Mouse (Mus musculus): Measurements from ENCODE around the gene Recql.

DNA sequence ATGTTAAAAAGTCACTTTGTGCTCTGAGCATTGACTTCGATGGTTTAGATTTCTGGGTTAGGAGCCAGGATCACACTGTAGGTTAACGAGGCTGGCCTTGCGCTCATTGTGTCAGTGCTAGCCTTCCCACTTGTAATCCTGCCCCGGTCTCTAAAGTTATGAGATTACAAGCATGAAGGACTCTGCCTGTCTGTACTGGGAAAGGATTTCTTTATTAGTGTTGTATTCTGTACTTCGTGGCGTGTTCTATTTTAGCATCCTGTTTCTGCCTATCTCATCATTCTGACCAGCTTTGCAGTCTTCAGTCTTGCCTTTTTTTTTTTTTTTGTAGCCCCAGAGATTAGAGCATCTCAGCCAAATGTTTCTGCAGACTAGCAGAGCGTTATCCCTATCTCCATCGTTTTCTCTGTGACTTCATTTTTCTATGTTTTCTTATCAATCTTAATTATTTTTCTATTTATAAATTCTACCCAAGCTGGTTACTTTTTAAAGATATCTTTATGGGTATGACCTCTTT, 926 bp upstream of the Recql start:
- TF ChIP-seq ZKSCAN1 (IDR thresholded peaks at IDR 0.05; ENCODE audit: low read depth, low read length) (no peak), RAD21 (IDR thresholded peaks at IDR 0.05; ENCODE audit: low read depth, low read length) (no peak), TAL1 (IDR thresholded peaks at IDR 0.05; ENCODE audit: low read length) (no peak), CTCF (IDR thresholded peaks at IDR 0.05 in 2 of 3, conservative IDR thresholded peaks at IDR 0.05 in 1 of 3; ENCODE audit: control insufficient read depth in 1 of 3, insufficient read depth in 1 of 3, low read depth in 2 of 3, low read length in 3 of 3, poor library complexity in 1 of 3, severe bottlenecking in 1 of 3) (no peak), CHD1 (IDR thresholded peaks at IDR 0.05; ENCODE audit: low read depth, low read length) (no peak), POLR2A (IDR thresholded peaks at IDR 0.05; ENCODE audit: control insufficient read depth in 1 of 2, insufficient read depth in 1 of 2, low read depth in 1 of 2, low read length in 2 of 2, poor library complexity in 1 of 2) (no peak), MAX (IDR thresholded peaks at IDR 0.05; ENCODE audit: low read length) (no peak), POLR2AphosphoS5 (IDR thresholded peaks at IDR 0.05; ENCODE audit: borderline replicate concordance, low read depth, low read length) (no peak), NRF1 (IDR thresholded peaks at IDR 0.05; ENCODE audit: insufficient read depth, low read depth, low read length, poor library complexity, severe bottlenecking) (no peak)

Data from MEL (cell line).